Mouse (Mus musculus) bone marrow, adult 2 months (tissue): Measurements from ENCODE around the gene Hephl1.

ENCODE experiments used
- CTCF ChIP-seq: fragments of 200-500 bp; IDR thresholded peaks from 2 replicates; pipeline ENCODE4 v1.5.1; 2011; ENCODE audit warnings: low read length, control low read depth; ENCODE audit not compliant: control insufficient read depth, insufficient read depth
- POLR2A ChIP-seq: fragments of 200-500 bp; IDR thresholded peaks from 2 replicates; pipeline ENCODE4 v1.6.1; 2011; ENCODE audit warnings: low read depth, mild to moderate bottlenecking, control low read depth, low read length, borderline replicate concordance; ENCODE audit not compliant: control insufficient read depth

DNA sequence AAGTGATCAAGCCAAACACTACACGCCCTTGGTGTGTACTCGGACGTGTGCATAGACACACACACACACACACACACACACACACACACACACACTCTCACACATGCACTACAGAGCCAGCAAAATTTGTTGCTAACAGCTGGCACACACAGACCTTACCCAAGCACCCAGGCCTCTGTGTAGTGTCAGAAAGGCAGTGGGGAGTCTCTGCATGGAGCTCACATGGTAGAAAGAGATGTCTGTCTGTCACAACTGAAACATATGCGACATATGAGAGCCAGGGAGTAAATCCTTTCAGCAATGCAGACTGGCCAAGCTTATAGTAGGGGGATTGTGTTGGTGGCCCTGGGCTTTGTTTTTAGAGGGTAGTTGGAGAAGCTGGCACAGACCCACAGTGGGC is 79.1 kb downstream of the Hephl1 start:
- TF ChIP-seq CTCF (no peak), POLR2A (no peak)
